Mouse (Mus musculus): ENCODE results near the gene Galp. TPM values are rescaled to one million over a fixed set of nuclear protein-coding genes. Genes with fewer than 3 reads are reported as not detected.

Galp gene
- polyA plus RNA-seq, 1 experiment, result not detected

GRCm38 (mm10) chr7:6183802-6184201 lies 13.1 kb upstream of the Galp start:
- Histone ChIP-seq H3ac (ENCODE audit: control insufficient read depth, insufficient read length, low read depth) (no peak overlapping the region), H3K36me3 (ENCODE audit: control insufficient read depth, insufficient read depth) (peaks cover 6% of the 10 kb centered on the region), H3K27me3 (ENCODE audit: control insufficient read depth, insufficient read depth, insufficient read length) (no peaks in the 10 kb centered on the region), H3K79me2 (ENCODE audit: control insufficient read depth, insufficient read depth) (no peaks in the 10 kb centered on the region), H3K79me3 (ENCODE audit: low read depth) (no peaks in the 10 kb centered on the region), H3K4me3 (ENCODE audit: insufficient read depth, poor library complexity, severe bottlenecking) (no peak overlapping the region)
- TF ChIP-seq MAX (IDR thresholded peaks at IDR 0.05) (no peak), FOSL1 (IDR thresholded peaks at IDR 0.05; ENCODE audit: insufficient read depth, low read length, poor library complexity, severe bottlenecking) (no peak), USF1 (IDR thresholded peaks at IDR 0.05; ENCODE audit: low read depth) (no peak), MYOD1 (IDR thresholded peaks at IDR 0.05; ENCODE audit: control insufficient read depth, insufficient read length, low read depth) (no peak), CEBPB (IDR thresholded peaks at IDR 0.05; ENCODE audit: low read depth) (no peak), MYOG (IDR thresholded peaks at IDR 0.05; ENCODE audit: control insufficient read depth, extremely low read depth, insufficient read length) (no peak), CTCF (IDR thresholded peaks at IDR 0.05; ENCODE audit: control insufficient read depth, insufficient read depth, insufficient read length) (no peak)

- Histone ChIP-seq H3K79me3 (ENCODE audit: low read depth) (no peaks in the 10 kb centered on the region), H3K27me3 (ENCODE audit: control insufficient read depth, insufficient read depth, insufficient read length) (no peaks in the 10 kb centered on the region), H3K36me3 (ENCODE audit: control insufficient read depth, insufficient read depth) (peaks cover 6% of the 10 kb centered on the region), H3K4me3 (ENCODE audit: insufficient read depth, poor library complexity, severe bottlenecking) (no peak overlapping the region), H3ac (ENCODE audit: control insufficient read depth, insufficient read length, low read depth) (no peak overlapping the region), H3K79me2 (ENCODE audit: control insufficient read depth, insufficient read depth) (no peaks in the 10 kb centered on the region)
- TF ChIP-seq MYOD1 (IDR thresholded peaks at IDR 0.05; ENCODE audit: control insufficient read depth, insufficient read length, low read depth) (no peak), CTCF (IDR thresholded peaks at IDR 0.05; ENCODE audit: control insufficient read depth, insufficient read depth, insufficient read length) (no peak), FOSL1 (IDR thresholded peaks at IDR 0.05; ENCODE audit: insufficient read depth, low read length, poor library complexity, severe bottlenecking) (no peak), MAX (IDR thresholded peaks at IDR 0.05) (no peak), CEBPB (IDR thresholded peaks at IDR 0.05; ENCODE audit: low read depth) (no peak), USF1 (IDR thresholded peaks at IDR 0.05; ENCODE audit: low read depth) (no peak), MYOG (IDR thresholded peaks at IDR 0.05; ENCODE audit: control insufficient read depth, extremely low read depth, insufficient read length) (no peak)
These were observed 12.4 kb upstream of the Galp start for GRCm38 (mm10) chr7:6184521-6184920.

- no peaks in the 10 kb centered on the region for H3K79me2 ChIP-seq (ENCODE audit: control insufficient read depth, insufficient read depth)
- peaks cover 6% of the 10 kb centered on the region for H3K36me3 ChIP-seq (ENCODE audit: control insufficient read depth, insufficient read depth)
- no peak overlapping the region for H3K4me3 ChIP-seq (ENCODE audit: insufficient read depth, poor library complexity, severe bottlenecking)
- H3K79me3 ChIP-seq (ENCODE audit: low read depth), result no peaks in the 10 kb centered on the region
- TF ChIP-seq MAX (IDR thresholded peaks at IDR 0.05) (no peak), MYOD1 (IDR thresholded peaks at IDR 0.05; ENCODE audit: control insufficient read depth, insufficient read length, low read depth) (no peak), CEBPB (IDR thresholded peaks at IDR 0.05; ENCODE audit: low read depth) (no peak), USF1 (IDR thresholded peaks at IDR 0.05; ENCODE audit: low read depth) (no peak), CTCF (IDR thresholded peaks at IDR 0.05; ENCODE audit: control insufficient read depth, insufficient read depth, insufficient read length) (no peak), FOSL1 (IDR thresholded peaks at IDR 0.05; ENCODE audit: insufficient read depth, low read length, poor library complexity, severe bottlenecking) (no peak), MYOG (IDR thresholded peaks at IDR 0.05; ENCODE audit: control insufficient read depth, extremely low read depth, insufficient read length) (no peak)
- H3K27me3 ChIP-seq (ENCODE audit: control insufficient read depth, insufficient read depth, insufficient read length), result no peaks in the 10 kb centered on the region
- no peak overlapping the region for H3ac ChIP-seq (ENCODE audit: control insufficient read depth, insufficient read length, low read depth)
These were observed 11.5 kb upstream of the Galp start for GRCm38 (mm10) chr7:6185391-6185790.

- no peaks in the 10 kb centered on the region for H3K79me3 ChIP-seq (ENCODE audit: low read depth)
- H3ac ChIP-seq (ENCODE audit: control insufficient read depth, insufficient read length, low read depth), result no peak overlapping the region
- H3K27me3 ChIP-seq (ENCODE audit: control insufficient read depth, insufficient read depth, insufficient read length), result no peaks in the 10 kb centered on the region
- H3K4me3 ChIP-seq (ENCODE audit: insufficient read depth, poor library complexity, severe bottlenecking), result no peak overlapping the region
- H3K79me2 ChIP-seq (ENCODE audit: control insufficient read depth, insufficient read depth), result no peaks in the 10 kb centered on the region
- no peak for TF ChIP-seq CTCF (IDR thresholded peaks at IDR 0.05; ENCODE audit: control insufficient read depth, insufficient read depth, insufficient read length)
- no peak for TF ChIP-seq USF1 (IDR thresholded peaks at IDR 0.05; ENCODE audit: low read depth)
- no peak for TF ChIP-seq MAX (IDR thresholded peaks at IDR 0.05)
- no peak for TF ChIP-seq MYOG (IDR thresholded peaks at IDR 0.05; ENCODE audit: control insufficient read depth, extremely low read depth, insufficient read length)
- TF ChIP-seq CEBPB (IDR thresholded peaks at IDR 0.05; ENCODE audit: low read depth), result no peak
- TF ChIP-seq MYOD1 (IDR thresholded peaks at IDR 0.05; ENCODE audit: control insufficient read depth, insufficient read length, low read depth), result no peak
- no peak for TF ChIP-seq FOSL1 (IDR thresholded peaks at IDR 0.05; ENCODE audit: insufficient read depth, low read length, poor library complexity, severe bottlenecking)
- peaks cover 6% of the 10 kb centered on the region for H3K36me3 ChIP-seq (ENCODE audit: control insufficient read depth, insufficient read depth)
These were observed 10.7 kb upstream of the Galp start for GRCm38 (mm10) chr7:6186176-6186575.

GRCm38 (mm10) chr7:6186756-6187155 lies 10.1 kb upstream of the Galp start:
- no peaks in the 10 kb centered on the region for H3K79me3 ChIP-seq (ENCODE audit: low read depth)
- H3K79me2 ChIP-seq (ENCODE audit: control insufficient read depth, insufficient read depth), result no peaks in the 10 kb centered on the region
- no peaks in the 10 kb centered on the region for H3K27me3 ChIP-seq (ENCODE audit: control insufficient read depth, insufficient read depth, insufficient read length)
- TF ChIP-seq CTCF (IDR thresholded peaks at IDR 0.05; ENCODE audit: control insufficient read depth, insufficient read depth, insufficient read length) (no peak), MYOD1 (IDR thresholded peaks at IDR 0.05; ENCODE audit: control insufficient read depth, insufficient read length, low read depth) (no peak), FOSL1 (IDR thresholded peaks at IDR 0.05; ENCODE audit: insufficient read depth, low read length, poor library complexity, severe bottlenecking) (no peak), MYOG (IDR thresholded peaks at IDR 0.05; ENCODE audit: control insufficient read depth, extremely low read depth, insufficient read length) (no peak), MAX (IDR thresholded peaks at IDR 0.05) (no peak), USF1 (IDR thresholded peaks at IDR 0.05; ENCODE audit: low read depth) (no peak), CEBPB (IDR thresholded peaks at IDR 0.05; ENCODE audit: low read depth) (no peak)
- no peak overlapping the region for H3K4me3 ChIP-seq (ENCODE audit: insufficient read depth, poor library complexity, severe bottlenecking)
- H3K36me3 ChIP-seq (ENCODE audit: control insufficient read depth, insufficient read depth), result peaks cover 6% of the 10 kb centered on the region
- no peak overlapping the region for H3ac ChIP-seq (ENCODE audit: control insufficient read depth, insufficient read length, low read depth)

- Histone ChIP-seq H3K79me2 (ENCODE audit: control insufficient read depth, insufficient read depth) (no peaks in the 10 kb centered on the region), H3ac (ENCODE audit: control insufficient read depth, insufficient read length, low read depth) (no peak overlapping the region), H3K27me3 (ENCODE audit: control insufficient read depth, insufficient read depth, insufficient read length) (no peaks in the 10 kb centered on the region), H3K4me3 (ENCODE audit: insufficient read depth, poor library complexity, severe bottlenecking) (no peak overlapping the region), H3K79me3 (ENCODE audit: low read depth) (no peaks in the 10 kb centered on the region), H3K36me3 (ENCODE audit: control insufficient read depth, insufficient read depth) (peaks cover 4% of the 10 kb centered on the region)
- TF ChIP-seq USF1 (IDR thresholded peaks at IDR 0.05; ENCODE audit: low read depth) (no peak), FOSL1 (IDR thresholded peaks at IDR 0.05; ENCODE audit: insufficient read depth, low read length, poor library complexity, severe bottlenecking) (no peak), CEBPB (IDR thresholded peaks at IDR 0.05; ENCODE audit: low read depth) (no peak), CTCF (IDR thresholded peaks at IDR 0.05; ENCODE audit: control insufficient read depth, insufficient read depth, insufficient read length) (no peak)
These were observed 7.3 kb upstream of the Galp start for GRCm38 (mm10) chr7:6189542-6189941.

All from C2C12 (cell line).